Mouse (Mus musculus) heart, postnatal 4 days (tissue): Measurements from ENCODE around the gene Tle3. TPM values are rescaled to one million over a fixed set of nuclear protein-coding genes. Genes with fewer than 3 reads are reported as not detected.

Experiments
- DNase-seq: peaks from one replicate; pipeline ENCODE4 v3.0.0; 2021
- total RNA-seq, 2 experiments: library from RNA; stranded (reverse); gene quantifications; 2 replicates each; pipeline ENCODE4 v1.2.3; 2021

The Tle3 gene
- 10 to 100 TPM; 23.2 to 27.9 TPM for total RNA-seq

GRCm38 (mm10) chr9:61371755-61372509, at the start of gene Tle3:
Tle3 (plus strand) TSS chr9:61372366.
- peak; percentile 98 for DNase-seq

GRCm38 (mm10) chr9:61323221-61323620, 48.9 kb upstream of the Tle3 start:
- no peak for DNase-seq

GRCm38 (mm10) chr9:61323879-61324278, 48.3 kb upstream of the Tle3 start:
- no peak for DNase-seq

- no peak for DNase-seq
Measured at GRCm38 (mm10) chr9:61324354-61324753, 47.8 kb upstream of the Tle3 start.

GRCm38 (mm10) chr9:61325012-61325411, 47.2 kb upstream of the Tle3 start:
- no peak for DNase-seq

GRCm38 (mm10) chr9:61325931-61326351, 46.2 kb upstream of the Tle3 start:
- peak; percentile 46 for DNase-seq

- DNase-seq, result no peak
Measured at GRCm38 (mm10) chr9:61326922-61327321, 45.2 kb upstream of the Tle3 start.

- no peak for DNase-seq
Measured at GRCm38 (mm10) chr9:61328173-61328572, 44.0 kb upstream of the Tle3 start.

GRCm38 (mm10) chr9:61330747-61331146, 41.4 kb upstream of the Tle3 start:
- no peak for DNase-seq

GRCm38 (mm10) chr9:61332226-61332936, 39.8 kb upstream of the Tle3 start:
- DNase-seq, result no peak

- no peak for DNase-seq
Measured at GRCm38 (mm10) chr9:61336179-61336578, 36.0 kb upstream of the Tle3 start.

GRCm38 (mm10) chr9:61336591-61337587, 35.3 kb upstream of the Tle3 start:
- DNase-seq, result peak; percentile 92

- no peak for DNase-seq
Measured at GRCm38 (mm10) chr9:61337665-61338064, 34.5 kb upstream of the Tle3 start.

- no peak for DNase-seq
Measured at GRCm38 (mm10) chr9:61339311-61339710, 32.9 kb upstream of the Tle3 start.

GRCm38 (mm10) chr9:61340333-61340732, 31.8 kb upstream of the Tle3 start:
- no peak for DNase-seq

- DNase-seq, result no peak
Measured at GRCm38 (mm10) chr9:61342297-61342696, 29.9 kb upstream of the Tle3 start.

- no peak for DNase-seq
Measured at GRCm38 (mm10) chr9:61344684-61345083, 27.5 kb upstream of the Tle3 start.

- no peak for DNase-seq
Measured at GRCm38 (mm10) chr9:61347011-61347410, 25.2 kb upstream of the Tle3 start.

GRCm38 (mm10) chr9:61348036-61348435, 24.1 kb upstream of the Tle3 start:
- DNase-seq, result no peak

- no peak for DNase-seq
Measured at GRCm38 (mm10) chr9:61348616-61349015, 23.6 kb upstream of the Tle3 start.

GRCm38 (mm10) chr9:61349697-61350096, 22.5 kb upstream of the Tle3 start:
- peak; percentile 55 for DNase-seq

- peak; percentile 77 for DNase-seq
Measured at GRCm38 (mm10) chr9:61351164-61351563, 21.0 kb upstream of the Tle3 start.

- DNase-seq, result no peak
Measured at GRCm38 (mm10) chr9:61358933-61359332, 13.2 kb upstream of the Tle3 start.
